Mouse (Mus musculus) midbrain, postnatal 0 days (tissue): ENCODE measurements at regions not wholly inside any gene's neighbourhood (a gene's known extent, or its start where the extent isn't known, plus 50 kb on each side); places are given as distances from the start of the nearest gene placed in this dataset.

ENCODE experiments used
- ATAC-seq: fragments of 200-750 bp; cut with Nextera tagmentation; 2 replicates; pipeline ENCODE4 v1.8.0; 2017; ENCODE audit warnings: moderate number of reproducible peaks, mild to moderate bottlenecking, moderate TSS enrichment, moderate library complexity; ENCODE audit not compliant: low FRiP score
- DNase-seq: peaks from one replicate; pipeline ENCODE4 v3.0.0-alpha.2; 2015; ENCODE audit warnings: low spot score
- H3K27ac ChIP-seq: fragments of 300-500 bp; sonication (generic); 2 replicates; pipeline ENCODE4 v1.5.1; 2014; ENCODE audit warnings: low read depth, mild to moderate bottlenecking, low read length, mixed read lengths
- H3K27me3 ChIP-seq: fragments of 300-500 bp; sonication (generic); 2 replicates; pipeline ENCODE4 v1.6.1; 2014; ENCODE audit warnings: low read length, control low read depth, mixed read lengths; ENCODE audit not compliant: insufficient read depth
- H3K36me3 ChIP-seq: fragments of 300-500 bp; sonication (generic); 2 replicates; pipeline ENCODE4 v1.6.1; 2014; ENCODE audit warnings: low read length, control low read depth, mixed read lengths; ENCODE audit not compliant: insufficient read depth
- H3K4me1 ChIP-seq: fragments of 300-500 bp; sonication (generic); 2 replicates; pipeline ENCODE4 v1.6.1; 2014; ENCODE audit warnings: mild to moderate bottlenecking, control low read depth, antibody characterized with exemption, low read length, mixed read lengths; ENCODE audit not compliant: insufficient read depth
- H3K4me2 ChIP-seq: fragments of 300-500 bp; sonication (generic); 2 replicates; pipeline ENCODE4 v1.6.1; 2014; ENCODE audit warnings: low read depth, mild to moderate bottlenecking, low read length, mixed read lengths; ENCODE audit not compliant: poor library complexity, severe bottlenecking
- H3K4me3 ChIP-seq: fragments of 300-500 bp; sonication (generic); 2 replicates; pipeline ENCODE4 v1.5.1; 2014; ENCODE audit warnings: low read depth, mild to moderate bottlenecking, low read length, moderate library complexity
- H3K9ac ChIP-seq: fragments of 300-500 bp; sonication (generic); replicated peaks from 2 replicates; pipeline ENCODE4 v1.6.1; 2014; ENCODE audit warnings: mild to moderate bottlenecking, low read length, moderate library complexity, mixed read lengths; ENCODE audit not compliant: poor library complexity, severe bottlenecking
- H3K9me3 ChIP-seq: fragments of 300-500 bp; sonication (generic); 2 replicates; pipeline ENCODE4 v1.6.1; 2016; ENCODE audit warnings: low read length, control low read depth
- CTCF ChIP-seq: IDR thresholded peaks from 2 replicates; pipeline ENCODE4 v1.5.1; 2016; ENCODE audit warnings: antibody characterized with exemption, mild to moderate bottlenecking
- WGBS: fragments of 180-500 bp; shearing (Covaris S2); extraction: QIAGEN DNeasy Blood & Tissue Kit; methylation state at CpG from one replicate; pipeline ENCODE4 v1.1.7; 2014; 5-methylcytosine and 5-hydroxymethylcytosine counted together

DNA sequence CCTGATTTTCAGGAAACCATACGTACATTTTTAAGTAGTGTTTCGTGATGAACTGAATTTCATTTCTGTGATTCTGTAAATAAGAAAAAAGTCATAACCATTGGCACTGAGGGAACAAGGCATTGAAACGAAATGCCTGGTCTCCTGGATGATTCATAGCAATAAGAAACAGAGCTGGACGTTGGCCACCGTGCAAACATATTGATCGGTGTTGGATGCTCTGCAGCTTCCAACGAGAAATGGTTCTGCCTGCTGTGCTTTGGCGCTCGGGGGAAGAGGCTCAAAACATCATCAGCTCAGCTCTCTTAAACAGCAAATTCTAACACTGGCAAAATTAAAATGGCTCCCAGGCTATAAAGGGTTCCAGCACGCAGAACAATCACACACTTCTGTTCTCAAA, 64.3 kb upstream of the Atrnl1 start:
- no peak for DNase-seq
- no peaks in the 10 kb centered on the region for H3K36me3 ChIP-seq
- no peak overlapping the region for H3K4me2 ChIP-seq
- TF ChIP-seq CTCF, result no peak
- peaks cover 7% of the 10 kb centered on the region; the same call in 1 of the 2 replicates for H3K4me1 ChIP-seq
- ATAC-seq, result no peak
- 79% methylated on average over 10 of the region's 10 CpGs for WGBS
- no peaks in the 10 kb centered on the region for H3K27me3 ChIP-seq
- H3K4me3 ChIP-seq, result no peak overlapping the region
- H3K9ac ChIP-seq, result no peak overlapping the region
- no peak overlapping the region for H3K27ac ChIP-seq
- no peaks in the 10 kb centered on the region for H3K9me3 ChIP-seq

- Histone ChIP-seq H3K4me2 (no peak overlapping the region), H3K9ac (no peak overlapping the region), H3K4me3 (no peak overlapping the region), H3K27me3 (no peaks in the 10 kb centered on the region), H3K4me1 (peaks cover 7% of the 10 kb centered on the region; the same call in 1 of the 2 replicates), H3K36me3 (no peaks in the 10 kb centered on the region), H3K27ac (no peak overlapping the region), H3K9me3 (no peaks in the 10 kb centered on the region)
- DNase-seq, result no peak
- no peak for ATAC-seq
- 94% methylated on average over 11 of the region's 11 CpGs for WGBS
- TF ChIP-seq CTCF, result no peak
Measured at GRCm38 (mm10) chr19:57548093-57548492, 62.7 kb upstream of the Atrnl1 start.

DNA sequence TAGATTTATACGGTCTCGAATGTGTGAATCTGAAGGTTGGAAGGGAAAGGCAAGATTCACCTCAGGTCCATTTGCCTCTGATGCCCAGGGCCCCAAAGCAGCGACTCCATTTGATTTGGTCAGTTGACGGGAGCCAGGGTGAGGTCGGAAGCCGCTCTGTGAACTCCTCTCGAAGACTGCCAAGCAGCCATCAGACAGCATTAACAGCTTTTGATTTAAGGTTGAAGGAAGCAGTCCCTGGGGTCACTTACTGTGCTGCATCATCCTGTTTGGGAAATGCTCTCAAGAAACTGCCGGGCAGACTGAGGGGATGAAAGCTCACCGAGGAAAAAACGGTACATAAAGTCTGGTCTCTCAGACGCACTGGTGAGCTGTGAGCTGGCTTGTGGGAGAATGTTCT, 62.2 kb upstream of the Atrnl1 start:
- no peak overlapping the region for H3K4me3 ChIP-seq
- no peaks in the 10 kb centered on the region for H3K27me3 ChIP-seq
- ATAC-seq (no peak), DNase-seq (no peak)
- peaks cover 5% of the 10 kb centered on the region; the same call in 1 of the 2 replicates for H3K4me1 ChIP-seq
- H3K36me3 ChIP-seq, result no peaks in the 10 kb centered on the region
- 69% methylated on average over 11 of the region's 11 CpGs for WGBS
- no peak overlapping the region for H3K9ac ChIP-seq
- no peaks in the 10 kb centered on the region for H3K9me3 ChIP-seq
- no peak overlapping the region for H3K4me2 ChIP-seq
- no peak overlapping the region for H3K27ac ChIP-seq
- no peak for TF ChIP-seq CTCF

- 50% methylated on average over 11 of the region's 11 CpGs for WGBS
- Histone ChIP-seq H3K27me3 (no peaks in the 10 kb centered on the region), H3K4me1 (no peaks in the 10 kb centered on the region), H3K4me2 (no peak overlapping the region), H3K9me3 (no peaks in the 10 kb centered on the region), H3K4me3 (no peak overlapping the region), H3K27ac (no peak overlapping the region), H3K36me3 (no peaks in the 10 kb centered on the region), H3K9ac (no peak overlapping the region)
- no peak for DNase-seq
- no peak for ATAC-seq
- no peak for TF ChIP-seq CTCF
Measured at GRCm38 (mm10) chr19:57552964-57553740, 57.7 kb upstream of the Atrnl1 start.

DNA sequence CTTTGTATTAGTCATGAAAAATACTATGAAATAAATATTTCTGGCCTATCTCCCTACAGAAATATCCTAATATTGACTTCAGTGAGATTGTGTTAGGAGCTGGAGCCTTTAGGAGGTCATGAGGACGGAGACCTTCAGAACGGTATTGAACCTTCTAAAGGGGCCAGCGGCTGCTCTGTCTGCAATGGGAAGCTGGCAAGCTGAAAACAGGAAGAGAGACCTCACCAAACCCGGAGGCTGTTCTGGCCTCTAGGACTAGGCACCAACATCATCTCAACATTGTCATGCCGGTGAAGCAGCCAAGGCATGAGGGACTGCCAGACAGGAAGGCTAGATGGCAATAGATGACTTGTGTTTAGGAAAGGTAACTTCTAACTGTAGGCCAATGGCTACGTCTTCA, 56.7 kb upstream of the Atrnl1 start:
- H3K9me3 ChIP-seq, result no peaks in the 10 kb centered on the region
- DNase-seq (no peak), ATAC-seq (no peak)
- H3K36me3 ChIP-seq, result no peaks in the 10 kb centered on the region
- no peak overlapping the region for H3K4me3 ChIP-seq
- 88% methylated on average over 6 of the region's 6 CpGs for WGBS
- no peak overlapping the region for H3K9ac ChIP-seq
- no peak for TF ChIP-seq CTCF
- H3K4me1 ChIP-seq, result no peaks in the 10 kb centered on the region
- no peak overlapping the region for H3K4me2 ChIP-seq
- no peaks in the 10 kb centered on the region for H3K27me3 ChIP-seq
- no peak overlapping the region for H3K27ac ChIP-seq

DNA sequence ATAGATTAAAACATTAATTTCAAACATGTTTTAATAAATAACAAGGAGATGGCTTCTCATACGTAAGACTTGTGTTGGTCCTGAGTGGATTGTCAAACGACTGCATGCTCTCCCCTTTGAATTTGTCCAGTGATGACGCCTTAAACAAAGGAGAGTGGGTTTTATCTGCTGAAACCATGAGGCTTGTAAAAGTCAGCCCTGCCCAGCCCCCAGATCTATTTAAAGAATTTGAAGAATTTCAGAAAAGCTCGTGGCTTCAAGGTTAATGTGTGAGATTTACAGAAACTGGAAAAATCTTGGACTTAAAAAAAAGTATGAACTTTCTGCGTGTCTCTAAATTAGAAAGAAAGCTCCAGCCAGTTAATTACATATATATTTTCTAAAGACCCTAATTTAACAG, 55.5 kb upstream of the Atrnl1 start:
- H3K9me3 ChIP-seq, result no peaks in the 10 kb centered on the region
- ATAC-seq, result no peak
- H3K36me3 ChIP-seq, result no peaks in the 10 kb centered on the region
- no peak for TF ChIP-seq CTCF
- no peak overlapping the region for H3K27ac ChIP-seq
- no peak for DNase-seq
- H3K27me3 ChIP-seq, result no peaks in the 10 kb centered on the region
- 44% methylated on average over 5 of the region's 5 CpGs for WGBS
- no peak overlapping the region for H3K4me2 ChIP-seq
- no peaks in the 10 kb centered on the region for H3K4me1 ChIP-seq
- H3K4me3 ChIP-seq, result no peak overlapping the region
- no peak overlapping the region for H3K9ac ChIP-seq
